Mouse (Mus musculus): ENCODE results near the gene Wasf1.

The Wasf1 gene

DNA sequence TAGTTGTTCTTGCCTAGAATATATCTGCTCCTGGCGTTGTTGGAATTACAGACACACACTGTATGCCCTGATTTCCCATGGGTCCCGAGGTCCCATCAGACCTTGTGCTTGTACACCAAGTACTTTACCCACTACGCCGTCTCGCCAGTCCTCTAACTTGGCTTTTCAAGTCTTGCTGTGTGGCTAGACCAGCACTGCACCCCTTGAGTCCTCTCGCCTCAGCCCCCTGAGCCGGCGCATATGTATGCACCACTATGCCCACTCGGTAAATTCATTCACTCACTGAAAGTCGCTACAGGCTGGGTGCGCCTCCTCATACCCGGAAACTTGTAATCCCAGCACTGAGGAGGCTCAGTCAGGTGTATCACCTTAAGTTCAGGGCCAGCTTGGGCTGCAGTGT is 12.5 kb downstream of the Wasf1 start:
- no peak for DNase-seq (ENCODE audit: low spot score in 2 of 2)

DNA sequence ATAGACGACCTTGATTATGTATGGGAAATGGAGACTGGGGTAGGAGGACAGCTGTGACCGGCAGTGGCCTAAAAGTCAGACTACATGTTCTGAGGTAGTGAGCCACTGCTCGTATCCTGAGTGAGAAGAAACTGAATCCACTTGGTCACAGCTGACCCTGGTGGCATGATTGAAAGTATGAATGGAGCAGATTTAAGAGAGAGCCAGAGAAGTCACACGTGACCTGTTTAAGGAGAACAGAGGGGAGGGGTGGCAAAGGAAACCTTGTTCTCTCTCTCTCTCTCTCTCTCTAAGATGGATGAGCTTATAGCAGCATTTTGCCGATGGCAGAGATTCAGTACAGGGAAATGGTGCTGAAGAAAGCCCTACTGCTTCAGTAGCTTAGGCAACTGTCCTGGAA is 13.4 kb downstream of the Wasf1 start:
- no peak for DNase-seq (ENCODE audit: low spot score in 2 of 2)

DNA sequence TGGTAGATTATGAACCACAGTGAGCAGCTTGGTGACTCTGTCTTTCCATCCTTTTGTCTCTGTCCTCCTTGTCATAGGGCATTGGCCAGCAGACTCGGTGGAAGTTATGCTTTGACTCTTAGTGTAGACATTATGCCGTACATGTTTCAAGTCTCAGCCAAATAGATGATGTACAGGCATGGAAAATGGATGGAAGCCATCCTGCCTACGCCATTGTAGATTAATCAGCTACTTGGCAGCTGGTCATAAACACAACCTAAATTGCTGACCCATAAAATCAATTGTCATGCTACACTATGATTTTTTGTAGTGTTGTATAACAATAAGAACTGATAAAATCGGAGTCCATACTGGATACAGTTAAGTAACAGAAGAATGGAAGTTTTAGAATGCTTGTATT is 18.5 kb downstream of the Wasf1 start:
- no peak for DNase-seq (ENCODE audit: low spot score in 2 of 2)

DNA sequence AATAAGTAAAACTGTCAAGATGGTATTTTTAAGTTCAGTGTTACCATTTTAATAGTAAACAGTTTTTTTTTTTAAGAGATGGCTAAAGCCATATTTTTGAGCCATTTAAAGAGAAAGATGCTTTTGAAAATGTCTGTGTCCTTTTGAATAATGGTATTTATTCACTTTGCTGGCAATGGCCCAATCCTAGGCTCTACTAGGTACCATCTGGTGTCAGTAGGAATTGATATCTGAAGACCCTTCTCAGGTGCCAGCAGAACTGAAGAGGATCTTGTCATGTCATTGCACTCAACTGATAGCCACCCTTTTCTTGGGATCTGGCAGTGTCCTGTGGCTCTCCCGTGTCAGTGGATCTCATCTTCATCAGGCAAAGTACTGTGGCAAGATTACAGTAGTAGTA is 22.9 kb downstream of the Wasf1 start:
- no peak for DNase-seq (ENCODE audit: low spot score in 2 of 2)

DNA sequence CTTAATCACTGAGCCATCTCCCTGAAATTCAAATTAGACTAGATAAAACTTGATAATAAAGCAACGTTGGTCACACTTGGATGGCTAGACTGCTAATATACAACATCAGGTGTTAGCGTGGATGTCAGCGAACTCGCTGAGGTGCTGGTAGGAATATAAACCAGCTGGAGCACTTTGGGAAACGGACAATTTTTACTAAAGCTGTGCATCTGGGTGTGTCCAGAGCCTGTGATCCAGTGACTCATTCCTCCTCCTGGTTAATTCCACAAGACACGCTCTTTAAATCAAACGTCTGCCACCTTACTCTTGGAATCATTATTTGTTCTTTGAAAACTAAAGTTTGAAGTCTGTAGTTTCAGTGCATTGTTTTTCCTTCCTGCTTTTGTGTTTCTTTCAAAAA is 23.5 kb downstream of the Wasf1 start:
- no peak for DNase-seq (ENCODE audit: low spot score in 2 of 2)

DNA sequence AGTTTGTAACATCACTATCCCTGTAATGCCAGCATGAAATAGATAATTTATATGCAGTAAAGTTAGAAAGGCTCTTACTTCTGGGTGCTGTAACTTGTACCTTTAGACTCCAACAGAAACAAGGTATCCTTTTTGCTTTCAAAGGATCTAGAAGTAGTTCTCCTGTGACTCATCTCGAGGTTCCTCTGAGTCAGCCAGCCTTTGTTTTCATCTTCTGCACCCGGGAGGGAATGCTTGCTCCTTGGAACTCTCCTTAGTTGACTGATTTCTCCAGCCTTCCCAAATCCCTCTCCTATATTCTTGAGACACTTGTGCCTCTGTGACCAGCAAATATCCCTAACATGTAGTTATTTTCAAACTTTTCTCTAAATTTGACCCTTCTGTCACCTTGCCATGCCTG is 25.3 kb downstream of the Wasf1 start:
- DNase-seq (ENCODE audit: low spot score in 2 of 2): no peak

DNA sequence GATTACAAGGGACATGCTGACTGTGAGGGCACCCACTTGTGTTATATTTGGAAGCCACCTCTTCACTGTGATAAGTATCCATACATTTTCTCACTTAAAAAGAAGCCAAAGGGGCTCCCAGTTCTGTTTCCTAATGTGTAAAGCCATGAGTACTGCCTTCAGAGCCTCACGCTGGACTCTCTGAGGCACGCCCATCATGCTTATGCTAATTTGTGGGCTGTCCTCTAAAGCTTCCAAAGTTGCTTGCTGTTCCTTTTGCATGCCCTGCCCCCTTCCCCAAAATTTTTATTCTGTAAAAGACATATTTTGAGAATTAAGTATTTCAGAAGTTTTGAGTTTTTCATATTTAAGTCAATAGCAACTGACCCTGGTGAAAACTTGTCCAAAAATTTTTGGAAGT is 27.5 kb downstream of the Wasf1 start:
- DNase-seq (ENCODE audit: low spot score in 2 of 2): no peak

DNA sequence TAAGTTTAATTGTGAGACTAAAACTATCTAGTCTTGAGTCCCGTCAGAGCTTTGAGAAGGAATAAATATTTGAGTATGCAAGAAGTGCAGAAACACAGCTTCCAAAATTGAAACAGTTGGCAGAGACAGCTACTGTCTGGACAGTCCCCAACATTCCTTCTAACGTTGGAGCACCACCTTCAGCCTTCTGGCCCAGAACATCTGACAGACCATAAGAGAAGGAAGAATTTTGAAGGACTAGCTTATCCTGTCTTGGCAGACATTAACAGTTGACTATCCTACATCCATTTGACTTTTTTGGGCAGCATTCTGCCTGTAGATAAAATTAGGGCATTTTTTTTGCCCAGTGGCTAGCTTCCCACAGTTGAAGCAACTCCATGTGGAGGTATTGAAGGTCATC is 32.0 kb downstream of the Wasf1 start:
- DNase-seq (ENCODE audit: low spot score in 2 of 2): no peak

DNA sequence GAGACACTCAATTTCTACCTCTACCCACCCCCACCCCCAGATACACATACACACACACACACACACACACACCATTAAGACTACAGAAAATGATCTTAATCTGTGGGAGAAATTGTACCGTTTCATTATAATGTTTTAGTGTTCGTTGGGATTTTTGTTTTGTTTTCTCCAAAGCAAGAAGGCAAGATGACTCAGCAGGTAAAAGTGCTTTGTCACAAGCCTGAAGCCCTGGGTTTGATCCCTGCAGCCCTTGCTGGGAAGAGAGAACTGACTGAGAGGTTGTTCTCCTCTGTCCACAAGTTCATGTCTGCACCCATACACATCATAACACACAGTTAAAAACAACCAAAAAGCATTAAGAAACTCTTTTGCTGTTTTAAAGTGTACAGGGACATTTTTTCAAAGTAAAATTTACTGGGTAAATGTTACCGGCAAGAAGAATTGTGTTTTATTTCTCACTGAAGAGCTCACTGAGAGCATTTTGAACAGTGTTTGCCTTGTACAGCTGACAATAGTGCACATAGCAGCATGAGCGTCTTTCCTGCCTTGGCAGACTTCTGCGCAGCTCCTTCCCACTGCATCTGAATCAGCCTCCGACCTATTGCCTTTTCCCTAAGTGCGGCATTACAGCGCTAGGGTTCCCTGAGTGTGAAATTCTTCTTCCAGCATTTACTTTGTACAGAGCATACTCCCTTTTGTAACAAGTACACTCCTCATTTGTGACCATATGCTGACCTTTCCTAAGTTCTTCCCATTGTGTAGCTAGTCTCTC is 35.6 kb downstream of the Wasf1 start:
- no peak for DNase-seq (ENCODE audit: low spot score in 2 of 2)

DNA sequence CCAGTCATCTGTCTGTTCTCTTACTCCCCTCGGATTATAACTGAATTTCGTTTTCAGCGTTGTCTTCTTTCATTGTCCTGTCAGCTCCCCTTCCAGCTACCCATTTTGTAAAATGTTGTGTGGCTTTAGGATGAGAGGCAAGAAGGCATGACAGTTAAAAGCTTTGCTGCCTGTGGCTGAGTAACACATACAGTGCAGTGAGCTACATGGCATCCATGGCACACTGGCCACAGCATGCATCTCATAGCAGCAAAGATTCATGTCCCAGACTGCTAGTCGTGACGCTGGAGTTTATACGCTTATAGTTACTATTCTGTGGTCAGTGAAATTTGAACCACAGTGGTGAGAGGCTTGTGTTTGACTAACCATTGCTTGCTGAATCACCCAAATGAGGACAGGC is 36.2 kb downstream of the Wasf1 start:
- DNase-seq (ENCODE audit: low spot score in 2 of 2): no peak

DNA sequence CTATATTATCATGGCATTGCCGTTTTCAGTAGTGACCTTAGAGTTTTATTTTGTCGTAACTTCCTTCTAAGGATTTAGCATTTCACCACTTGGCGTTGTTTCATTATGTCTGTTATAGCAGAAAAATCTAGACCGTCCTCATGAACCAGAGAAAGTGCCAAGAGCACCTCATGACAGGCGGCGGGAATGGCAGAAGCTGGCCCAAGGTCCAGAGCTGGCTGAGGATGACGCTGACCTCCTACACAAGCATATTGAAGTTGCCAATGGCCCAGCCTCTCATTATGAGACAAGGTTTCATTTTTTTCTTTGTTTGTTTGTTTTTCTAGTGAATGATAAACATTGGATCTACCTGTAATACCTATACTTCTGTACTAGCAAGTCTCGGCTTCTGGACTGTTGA is 49.7 kb downstream of the Wasf1 start:
- DNase-seq (ENCODE audit: low spot score in 2 of 2): no peak

DNA sequence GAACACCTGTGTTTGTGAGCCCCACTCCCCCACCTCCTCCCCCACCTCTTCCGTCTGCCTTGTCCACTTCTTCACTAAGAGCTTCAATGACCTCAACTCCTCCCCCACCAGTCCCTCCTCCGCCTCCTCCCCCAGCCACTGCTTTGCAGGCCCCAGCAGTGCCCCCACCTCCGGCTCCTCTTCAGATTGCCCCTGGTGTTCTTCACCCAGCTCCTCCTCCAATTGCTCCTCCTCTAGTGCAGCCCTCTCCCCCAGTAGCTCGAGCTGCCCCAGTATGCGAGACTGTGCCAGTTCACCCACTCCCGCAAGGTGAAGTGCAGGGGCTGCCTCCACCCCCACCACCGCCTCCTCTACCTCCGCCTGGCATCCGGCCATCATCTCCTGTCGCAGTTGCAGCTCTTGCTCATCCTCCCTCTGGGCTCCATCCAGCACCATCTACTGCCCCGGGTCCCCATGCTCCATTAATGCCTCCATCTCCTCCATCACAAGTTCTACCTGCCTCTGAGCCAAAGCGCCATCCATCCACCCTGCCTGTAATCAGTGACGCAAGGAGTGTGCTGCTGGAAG is 53.0 kb downstream of the Wasf1 start:
- no peak for DNase-seq (ENCODE audit: low spot score in 2 of 2)

DNA sequence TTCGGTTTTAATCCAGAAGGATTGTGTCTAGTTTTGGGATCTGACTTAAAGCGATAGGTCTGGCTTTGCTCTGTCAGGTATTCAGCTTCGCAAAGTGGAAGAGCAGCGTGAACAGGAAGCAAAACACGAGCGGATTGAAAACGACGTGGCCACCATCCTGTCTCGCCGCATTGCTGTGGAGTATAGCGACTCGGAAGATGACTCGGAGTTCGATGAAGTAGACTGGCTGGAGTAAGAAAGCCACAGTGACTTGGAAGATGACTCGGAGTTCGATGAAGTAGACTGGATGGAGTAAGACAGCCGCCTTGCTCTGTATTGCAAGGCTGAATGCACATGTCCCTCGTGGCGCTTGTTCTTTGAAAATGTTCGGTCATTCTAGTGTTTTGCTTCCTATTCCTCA is 54.3 kb downstream of the Wasf1 start:
- no peak for DNase-seq (ENCODE audit: low spot score in 2 of 2)

DNA sequence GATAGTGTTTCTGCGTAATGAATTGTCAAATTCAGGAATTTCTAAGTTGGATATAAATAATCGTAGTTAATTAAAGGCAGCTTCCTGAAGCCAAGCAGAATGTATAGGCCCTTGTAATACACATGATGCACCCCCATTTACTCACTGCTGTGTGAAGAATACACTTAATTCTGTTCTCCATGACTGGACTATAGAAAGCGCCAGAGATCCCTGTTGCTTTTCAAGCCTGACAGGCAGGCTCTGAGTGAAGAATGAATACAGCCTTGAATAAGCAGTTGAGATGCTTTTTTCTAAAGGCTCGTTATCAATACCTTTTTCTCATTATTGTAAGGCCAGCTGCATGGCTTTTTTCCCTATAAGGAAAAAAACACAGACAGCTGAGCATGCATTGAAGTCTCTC is 59.4 kb downstream of the Wasf1 start:
- no peak for DNase-seq (ENCODE audit: low spot score in 2 of 2)

DNA sequence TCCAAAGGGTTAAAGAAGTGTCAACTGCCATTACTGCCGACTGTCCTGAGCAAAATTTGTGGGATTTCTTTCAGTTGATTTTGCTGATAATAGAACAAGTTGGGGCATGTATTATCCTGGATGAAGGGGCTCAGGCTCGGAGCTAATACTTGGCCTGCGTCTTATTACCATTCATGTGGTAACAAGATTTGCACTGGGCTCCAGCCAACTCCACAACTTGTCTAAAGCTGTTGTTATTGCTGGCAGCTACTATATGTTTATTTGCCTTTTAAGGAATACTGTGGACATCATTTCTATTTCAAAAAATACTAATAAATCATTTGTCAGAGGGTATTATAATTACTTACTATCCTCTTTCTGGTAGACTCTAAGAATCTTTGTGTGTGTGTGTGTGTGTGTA is 66.9 kb downstream of the Wasf1 start:
- no peak for DNase-seq (ENCODE audit: low spot score in 2 of 2)

DNA sequence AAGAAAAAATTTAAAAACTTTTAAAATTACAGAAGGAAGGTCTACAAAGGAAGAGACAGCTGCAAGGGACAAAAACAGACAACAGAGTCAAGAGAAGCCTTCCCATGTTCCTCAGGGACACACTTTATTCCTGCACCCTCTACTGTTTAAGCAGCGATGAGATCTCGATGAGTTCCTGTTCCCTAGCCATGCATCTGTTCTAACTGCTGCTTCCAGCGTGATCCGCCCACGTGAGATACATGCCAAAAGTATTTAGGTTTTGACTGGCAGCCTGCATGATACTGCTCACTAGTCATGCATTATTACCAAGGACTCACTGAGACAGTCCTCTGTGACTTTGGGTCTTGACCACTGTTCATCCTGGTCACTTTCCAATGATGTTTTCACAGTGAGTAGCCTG is 72.9 kb downstream of the Wasf1 start:
- no peak for DNase-seq (ENCODE audit: low spot score in 2 of 2)

DNA sequence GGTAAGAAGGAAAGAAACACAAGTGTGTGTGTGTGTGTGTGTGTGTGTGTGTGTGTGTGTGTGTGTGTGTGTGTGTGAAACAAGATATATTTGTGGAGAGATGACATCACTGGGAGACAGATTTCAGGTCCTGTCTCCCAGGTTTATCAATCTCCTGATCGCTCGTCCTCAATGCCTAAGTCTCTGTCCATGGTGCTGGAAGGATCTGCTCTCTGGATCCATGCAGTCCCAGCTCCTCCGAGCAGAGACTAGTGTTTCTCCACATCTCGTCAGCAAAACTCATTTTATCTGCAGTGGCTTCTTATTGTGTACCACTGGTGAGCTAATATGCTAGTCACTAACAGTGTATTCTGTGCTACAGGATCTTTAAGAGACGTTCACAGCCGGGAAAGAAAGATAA is 78.1 kb downstream of the Wasf1 start:
- no peak for DNase-seq (ENCODE audit: low spot score in 2 of 2)

DNA sequence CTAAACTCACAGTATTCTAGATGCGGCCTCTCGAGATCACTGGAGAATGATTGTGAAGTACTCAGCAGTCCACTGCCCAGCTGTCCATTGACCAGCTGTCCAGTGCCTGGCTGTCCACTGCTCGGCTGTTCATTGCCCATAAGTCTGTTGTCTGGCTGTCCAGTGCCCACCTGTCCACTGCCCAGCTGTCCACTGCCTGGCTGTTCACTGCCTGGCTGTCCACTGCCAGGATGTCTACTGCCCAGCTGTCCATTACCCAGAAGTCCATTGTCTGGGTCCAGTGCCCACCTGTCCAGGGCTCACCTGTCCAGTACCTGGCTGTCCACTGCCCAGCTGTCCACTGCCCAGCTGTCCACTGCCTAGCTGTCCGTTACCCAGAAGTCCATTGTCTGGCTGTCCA is 78.7 kb downstream of the Wasf1 start:
- no peak for DNase-seq (ENCODE audit: low spot score in 2 of 2)

DNA sequence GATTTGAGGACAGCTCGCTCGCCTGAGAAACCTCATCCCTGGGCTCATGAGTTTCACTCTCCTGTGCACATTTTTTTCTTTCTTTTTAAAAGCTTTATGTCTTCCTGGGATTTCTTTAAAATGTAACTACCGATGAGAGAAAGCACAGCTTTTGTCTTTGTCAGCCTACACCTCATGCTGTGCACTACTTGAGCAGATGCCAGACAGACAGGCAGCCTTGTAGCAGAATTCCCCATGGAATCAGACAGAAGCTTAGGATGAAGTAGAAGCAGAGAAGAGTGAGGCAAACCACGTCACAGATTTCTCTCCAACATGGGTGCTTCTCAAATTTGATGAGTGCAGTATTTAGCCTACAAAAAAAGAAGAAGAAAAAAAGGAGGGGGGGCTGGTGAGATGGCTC is 81.3 kb downstream of the Wasf1 start:
- no peak for DNase-seq (ENCODE audit: low spot score in 2 of 2)

DNA sequence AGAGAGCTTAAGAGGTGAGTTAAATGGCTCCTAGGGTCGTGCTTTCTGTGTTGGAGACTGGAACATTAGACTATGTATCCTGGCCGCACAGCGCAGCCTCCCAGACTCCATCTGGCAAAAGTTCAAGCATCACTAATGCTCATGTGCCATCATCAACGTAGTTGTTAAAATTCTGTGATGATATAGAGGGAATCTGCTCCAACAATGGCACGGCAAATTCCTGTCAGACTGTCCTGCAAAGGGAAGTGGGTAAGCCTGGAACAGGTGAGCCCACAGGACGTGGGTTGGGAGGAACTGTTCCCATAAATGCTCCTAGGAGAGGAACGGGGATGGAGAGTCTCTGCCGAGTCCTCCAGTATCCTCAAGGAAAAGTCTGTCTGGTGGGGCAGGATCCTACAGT is 85.3 kb downstream of the Wasf1 start:
- DNase-seq (ENCODE audit: low spot score in 2 of 2): no peak

DNA sequence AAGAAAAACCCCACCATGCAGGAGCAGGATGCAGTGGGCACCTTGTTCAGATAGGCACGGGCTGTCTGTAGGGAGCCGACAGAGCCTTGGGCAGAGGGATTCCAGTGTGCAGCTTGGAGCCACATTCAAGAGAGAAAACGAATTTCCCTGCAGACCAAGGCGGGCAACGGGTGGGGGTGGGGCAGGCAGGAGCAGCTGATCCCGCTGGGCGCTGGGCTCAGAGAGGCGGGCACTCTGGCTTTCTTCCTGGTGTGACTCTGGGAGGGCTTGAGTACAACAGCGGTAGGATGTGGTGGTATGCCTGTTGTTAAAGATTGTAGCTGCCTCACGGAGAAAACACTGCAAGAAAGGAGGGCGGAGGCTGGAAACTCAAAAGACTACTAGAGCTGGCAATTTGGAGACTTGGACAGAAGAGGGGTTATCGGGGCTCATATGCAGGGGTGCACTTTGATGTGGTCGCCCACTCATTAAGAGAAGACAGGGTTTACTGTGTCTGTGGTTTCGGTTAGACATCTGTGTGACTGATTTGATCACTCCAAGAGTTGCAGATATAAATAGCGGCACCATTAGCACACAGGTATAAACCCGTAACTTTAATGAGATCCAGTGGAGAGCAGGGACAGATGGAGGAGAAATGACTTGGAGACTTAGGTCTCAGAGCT is 86.2 kb downstream of the Wasf1 start:
- no peak for DNase-seq (ENCODE audit: low spot score in 2 of 2)

DNA sequence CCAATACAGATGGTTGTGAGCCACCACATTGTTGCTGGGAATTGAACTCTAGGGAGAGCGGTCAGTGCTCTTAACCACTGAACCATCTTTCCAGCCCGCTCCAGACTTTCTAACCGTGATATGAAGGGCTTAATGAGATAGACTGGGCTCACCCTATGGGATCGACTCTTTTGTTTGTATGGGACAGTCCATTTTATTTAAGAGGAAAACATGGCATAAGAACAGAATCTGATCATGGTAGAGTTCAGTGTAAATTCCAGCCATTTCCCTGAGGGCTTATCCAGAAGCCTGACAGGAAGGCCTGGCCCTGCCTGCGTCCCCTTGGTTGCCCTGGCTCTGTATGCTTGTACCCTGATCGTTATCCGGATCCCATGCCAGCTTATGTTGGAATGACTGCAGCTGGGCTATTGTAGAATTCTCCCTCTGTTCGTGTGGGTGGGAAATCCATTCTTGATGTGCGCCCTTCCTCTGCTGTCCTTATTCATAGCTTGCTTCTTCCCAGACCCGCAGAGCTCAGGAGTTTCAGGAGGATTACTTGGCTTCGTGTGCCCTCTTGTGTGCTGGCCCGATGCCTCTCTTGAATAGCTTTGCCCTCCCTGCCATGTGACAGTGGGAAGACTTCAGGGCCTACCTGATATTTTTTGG is 87.4 kb downstream of the Wasf1 start:
- no peak for DNase-seq (ENCODE audit: low spot score in 2 of 2)

DNA sequence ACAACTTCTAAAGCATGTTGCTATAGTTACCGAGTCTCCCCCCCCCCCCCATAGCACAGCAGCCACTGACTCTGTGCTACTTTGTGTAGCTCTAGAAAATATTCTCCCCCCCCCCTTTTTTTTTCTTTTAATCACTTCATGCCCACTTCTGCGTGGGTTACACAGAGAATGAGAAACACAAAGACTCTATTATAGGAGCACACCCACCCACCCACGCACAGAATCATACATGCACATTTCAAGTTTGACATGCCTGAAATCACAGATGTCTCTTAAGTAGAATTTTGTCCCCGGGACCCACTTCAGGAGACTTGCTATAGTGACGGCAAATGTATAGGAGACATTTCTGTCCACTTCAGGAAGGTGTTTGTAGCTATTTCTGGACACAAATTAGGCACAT is 88.0 kb downstream of the Wasf1 start:
- no peak for DNase-seq (ENCODE audit: low spot score in 2 of 2)
